Mouse (Mus musculus) limb, embryonic 14.5 days (tissue): Measurements from ENCODE around the gene Rmnd5b. TPM values are rescaled to one million over a fixed set of nuclear protein-coding genes. Genes with fewer than 3 reads are reported as not detected.
"Not testable (repeated sequence)": the region's sequence is repeated elsewhere in the genome, so short reads cannot be mapped to it uniquely, and the experiment has no call there.

Source experiments
- ATAC-seq: fragments of 200-750 bp; cut with Nextera tagmentation; 2 replicates; pipeline ENCODE4 v1.8.0; 2017; ENCODE audit warnings: low read depth, moderate number of reproducible peaks, moderate TSS enrichment; ENCODE audit not compliant: low FRiP score
- DNase-seq: peaks from one replicate; pipeline ENCODE4 v3.0.0-alpha.2; 2015; ENCODE audit warnings: low spot score
- H3K27ac ChIP-seq: fragments of 300-500 bp; sonication (generic); replicated peaks from 2 replicates; pipeline ENCODE4 v1.5.1; 2014; ENCODE audit warnings: low read depth, mild to moderate bottlenecking, low read length, moderate library complexity, mixed read lengths
- H3K27me3 ChIP-seq: fragments of 300-500 bp; sonication (generic); 2 replicates; pipeline ENCODE4 v1.6.1; 2014; ENCODE audit warnings: low read length, mixed read lengths; ENCODE audit not compliant: control insufficient read depth, insufficient read depth
- H3K36me3 ChIP-seq: fragments of 300-500 bp; sonication (generic); 2 replicates; pipeline ENCODE4 v1.6.1; 2014; ENCODE audit warnings: mild to moderate bottlenecking, low read length, moderate library complexity, mixed read lengths; ENCODE audit not compliant: control insufficient read depth, insufficient read depth
- H3K4me1 ChIP-seq: fragments of 300-500 bp; sonication (generic); 2 replicates; pipeline ENCODE4 v1.6.1; 2014; ENCODE audit warnings: antibody characterized with exemption, low read length, mixed read lengths; ENCODE audit not compliant: control insufficient read depth, insufficient read depth
- H3K4me2 ChIP-seq: fragments of 300-500 bp; sonication (generic); replicated peaks from 2 replicates; pipeline ENCODE4 v1.6.1; 2014; ENCODE audit warnings: low read depth, mild to moderate bottlenecking, low read length, moderate library complexity; ENCODE audit not compliant: severe bottlenecking
- H3K4me3 ChIP-seq: fragments of 300-500 bp; sonication (generic); replicated peaks from 2 replicates; pipeline ENCODE4 v1.5.1; 2014; ENCODE audit warnings: low read length
- H3K9ac ChIP-seq: fragments of 300-500 bp; sonication (generic); 2 replicates; pipeline ENCODE4 v1.6.1; 2014; ENCODE audit warnings: mild to moderate bottlenecking, low read depth, low read length, moderate library complexity; ENCODE audit not compliant: severe bottlenecking
- H3K9me3 ChIP-seq: fragments of 300-500 bp; sonication (generic); 2 replicates; pipeline ENCODE4 v1.6.1; 2016; ENCODE audit warnings: low read length; ENCODE audit not compliant: control insufficient read depth
- POLR2A ChIP-seq: fragments of 200-500 bp; IDR thresholded peaks from 2 replicates; pipeline ENCODE4 v1.8.0; 2012; ENCODE audit warnings: inconsistent platforms, mild to moderate bottlenecking, moderate library complexity, borderline replicate concordance; ENCODE audit not compliant: insufficient read depth, insufficient read length; ENCODE audit errors: extremely low read depth
- WGBS: fragments of 180-500 bp; shearing (Covaris S2); extraction: QIAGEN DNeasy Blood & Tissue Kit; methylation state at CpG from one replicate; pipeline ENCODE4 v1.1.7; 2014; 5-methylcytosine and 5-hydroxymethylcytosine counted together
- polyA plus RNA-seq, 2 experiments: library from polyadenylated mRNA; depleted of rRNA in 1 of 2; stranded (reverse) in 1 of 2; unstranded in 1 of 2; fragments of >200 nt; fragmentation: Nextera tagmentation in 1 of 2; extraction: Ambion mirVana in 1 of 2; gene quantifications; 2 replicates each; pipeline versions ENCODE4 v1.2.1 to v1.2.3; 2012 to 2014

The Rmnd5b gene
- polyA plus RNA-seq, 2 experiments = 49.3 to 57.4 TPM

GRCm38 (mm10) chr11:51615601-51616000 lies 20.1 kb downstream of the Rmnd5b start:
- DNase-seq (peak; percentile 60), ATAC-seq (peak; percentile 54)
- TF ChIP-seq POLR2A = peak; percentile 39; the same call in 1 of the 2 replicates
- 4% methylated on average over 12 of the region's 14 CpGs for WGBS
- H3K4me3 ChIP-seq = peak overlapping the region; percentile 36
- no peaks in the 10 kb centered on the region for H3K9me3 ChIP-seq
- peak overlapping the region; percentile 57 for H3K9ac ChIP-seq
- H3K27me3 ChIP-seq = no peaks in the 10 kb centered on the region
- peak overlapping the region; percentile 53; the same call in 1 of the 2 replicates for H3K27ac ChIP-seq
- H3K4me2 ChIP-seq = peak overlapping the region; percentile 63
- H3K4me1 ChIP-seq = peaks cover 3% of the 10 kb centered on the region
- no peaks in the 10 kb centered on the region for H3K36me3 ChIP-seq

GRCm38 (mm10) chr11:51615129-51615528 lies 20.6 kb downstream of the Rmnd5b start:
- no peaks in the 10 kb centered on the region for H3K9me3 ChIP-seq
- ATAC-seq (no peak), DNase-seq (peak; percentile 34)
- peak overlapping the region; percentile 57 for H3K9ac ChIP-seq
- H3K4me3 ChIP-seq = peak overlapping the region; percentile 36
- no peaks in the 10 kb centered on the region for H3K36me3 ChIP-seq
- no peaks in the 10 kb centered on the region for H3K27me3 ChIP-seq
- no peak for TF ChIP-seq POLR2A
- 0 out of 2 replicates have a peak overlapping the region, but pooled peaks have one; percentile 53 for H3K27ac ChIP-seq
- H3K4me2 ChIP-seq = peak overlapping the region; percentile 63
- H3K4me1 ChIP-seq = no peaks in the 10 kb centered on the region; the same call in 1 of the 2 replicates
- WGBS = 29% methylated on average over 7 of the region's 7 CpGs

- no peak for DNase-seq
- Histone ChIP-seq H3K9me3 (no peaks in the 10 kb centered on the region), H3K27me3 (no peaks in the 10 kb centered on the region), H3K4me2 (no peak overlapping the region), H3K4me3 (no peak overlapping the region), H3K27ac (no peak overlapping the region), H3K36me3 (no peaks in the 10 kb centered on the region), H3K4me1 (no peaks in the 10 kb centered on the region; the same call in 1 of the 2 replicates), H3K9ac (no peak overlapping the region)
- TF ChIP-seq POLR2A = no peak
- 84% methylated on average over 8 of the region's 8 CpGs for WGBS
- ATAC-seq = no peak
Measured at GRCm38 (mm10) chr11:51614256-51614655, 21.4 kb downstream of the Rmnd5b start.

- 85% methylated on average over 5 of the region's 5 CpGs for WGBS
Measured at GRCm38 (mm10) chr11:51609940-51610339, 25.8 kb downstream of the Rmnd5b start.

GRCm38 (mm10) chr11:51609266-51609909 lies 26.3 kb downstream of the Rmnd5b start:
- 85% methylated on average over 3 of the region's 3 CpGs for WGBS
- no peak for TF ChIP-seq POLR2A
- Histone ChIP-seq H3K27ac (no peak overlapping the region), H3K9me3 (no peaks in the 10 kb centered on the region), H3K4me1 (peaks cover 9% of the 10 kb centered on the region), H3K27me3 (no peaks in the 10 kb centered on the region), H3K4me2 (no peak overlapping the region), H3K9ac (no peak overlapping the region), H3K36me3 (peaks cover 13% of the 10 kb centered on the region), H3K4me3 (no peak overlapping the region)
- no peak for DNase-seq
- no peak for ATAC-seq

More at GRCm38 (mm10) chr11:51609940-51610339, 25.8 kb downstream of the Rmnd5b start:
- not testable (repeated sequence) for DNase-seq, H3K9ac ChIP-seq, H3K36me3 ChIP-seq, H3K4me1 ChIP-seq, H3K4me2 ChIP-seq, H3K27me3 ChIP-seq, H3K9me3 ChIP-seq, ATAC-seq, H3K4me3 ChIP-seq, H3K27ac ChIP-seq
